Mouse (Mus musculus): ENCODE measurements at regions not wholly inside any gene's neighbourhood (a gene's known extent, or its start where the extent isn't known, plus 50 kb on each side); places are given as distances from the start of the nearest gene placed in this dataset.

- TF ChIP-seq POLR2A (IDR thresholded peaks at IDR 0.05; ENCODE audit: insufficient read length, low read depth) = no peak
- no peak for TF ChIP-seq MAX (IDR thresholded peaks at IDR 0.05; ENCODE audit: low read depth)
- no peak for TF ChIP-seq MYOD1 (IDR thresholded peaks at IDR 0.05; ENCODE audit: control insufficient read depth in 1 of 3, insufficient read length in 2 of 3, low read depth in 2 of 3)
- no peak for TF ChIP-seq TCF12 (IDR thresholded peaks at IDR 0.05; ENCODE audit: insufficient read depth, poor library complexity, severe bottlenecking)
- TF ChIP-seq MYOG (IDR thresholded peaks at IDR 0.05; ENCODE audit: control insufficient read depth in 1 of 3, insufficient read depth in 1 of 3, insufficient read length in 2 of 3, low read depth in 2 of 3) = no peak
- TF ChIP-seq USF1 (IDR thresholded peaks at IDR 0.05; ENCODE audit: low read depth) = no peak
- no peak for TF ChIP-seq SRF (IDR thresholded peaks at IDR 0.05; ENCODE audit: control insufficient read depth, insufficient read length, low read depth)
- TF ChIP-seq CEBPB (IDR thresholded peaks at IDR 0.05; ENCODE audit: insufficient read depth, poor library complexity, severe bottlenecking) = no peak
- TF ChIP-seq POLR2AphosphoS2 (IDR thresholded peaks at IDR 0.05; ENCODE audit: insufficient read length, low read depth) = no peak
Observed at GRCm38 (mm10) chr4:44434593-44434992, 133.9 kb downstream of the Melk start.

Data from myocyte (in vitro differentiated cells).